Mouse (Mus musculus): ENCODE results near the gene Dync1h1. TPM values are rescaled to one million over a fixed set of nuclear protein-coding genes. Genes with fewer than 3 reads are reported as not detected.

The Dync1h1 gene
- polyA plus RNA-seq, 1 experiment from 2014 or later, result 13.6 TPM

DNA sequence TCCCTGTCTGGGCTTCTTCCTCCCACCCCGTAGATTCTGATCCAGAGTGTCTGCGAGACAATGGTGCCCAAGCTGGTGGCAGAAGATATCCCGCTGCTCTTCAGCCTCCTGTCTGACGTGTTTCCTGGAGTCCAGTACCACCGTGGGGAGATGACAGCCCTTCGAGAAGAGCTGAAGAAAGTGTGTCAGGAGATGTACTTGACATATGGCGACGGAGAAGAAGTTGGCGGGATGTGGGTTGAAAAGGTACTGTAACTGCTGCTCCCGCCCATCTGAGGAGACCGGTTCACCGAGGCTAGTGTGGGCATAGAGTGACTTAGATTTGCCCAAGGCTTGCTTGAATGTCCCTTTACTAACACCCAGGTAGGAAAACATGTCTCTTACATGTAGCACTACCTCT is 35.0 kb downstream of the Dync1h1 start:
- 85% methylated on average over 12 of the region's 12 CpGs for WGBS (ENCODE audit: insufficient replicate concordance)
- Histone ChIP-seq H3K36me3 (ENCODE audit: control insufficient read depth, insufficient read depth) (peaks cover 95% of the 10 kb centered on the region), H3K4me2 (ENCODE audit: low read depth, low read length) (no peak overlapping the region), H3K9me3 (replicated peaks; ENCODE audit: control insufficient read depth, low read length) (no peaks in the 10 kb centered on the region), H3K27me3 (ENCODE audit: control insufficient read depth, insufficient read depth, low read depth, low read length) (no peaks in the 10 kb centered on the region), H3K27ac (ENCODE audit: low read length) (no peak overlapping the region), H3K9ac (ENCODE audit: low read depth, low read length) (no peak overlapping the region), H3K4me1 (ENCODE audit: control insufficient read depth, low read depth, low read length) (no peaks in the 10 kb centered on the region), H3K4me3 (ENCODE audit: low read depth, low read length) (no peak overlapping the region)
- no peak for ATAC-seq (ENCODE audit: low read depth)

GRCm38 (mm10) chr12:110637507-110638114 is 36.4 kb downstream of the Dync1h1 start:
- Histone ChIP-seq H3K4me1 (ENCODE audit: control insufficient read depth, low read depth, low read length) (no peaks in the 10 kb centered on the region), H3K4me3 (ENCODE audit: low read depth, low read length) (no peak overlapping the region), H3K36me3 (ENCODE audit: control insufficient read depth, insufficient read depth) (peaks cover 86% of the 10 kb centered on the region), H3K27ac (ENCODE audit: low read length) (no peak overlapping the region), H3K4me2 (ENCODE audit: low read depth, low read length) (no peak overlapping the region), H3K27me3 (ENCODE audit: control insufficient read depth, insufficient read depth, low read depth, low read length) (no peaks in the 10 kb centered on the region), H3K9me3 (replicated peaks; ENCODE audit: control insufficient read depth, low read length) (no peaks in the 10 kb centered on the region), H3K9ac (ENCODE audit: low read depth, low read length) (no peak overlapping the region)
- ATAC-seq (ENCODE audit: low read depth), result no peak
- 81% methylated on average over 13 of the region's 13 CpGs for WGBS (ENCODE audit: insufficient replicate concordance)

- WGBS (ENCODE audit: insufficient replicate concordance), result 76% methylated on average over 8 of the region's 8 CpGs
- no peaks in the 10 kb centered on the region for H3K9me3 ChIP-seq (replicated peaks; ENCODE audit: control insufficient read depth, low read length)
- ATAC-seq (ENCODE audit: low read depth), result no peak
- H3K4me3 ChIP-seq (ENCODE audit: low read depth, low read length), result no peak overlapping the region
- no peaks in the 10 kb centered on the region for H3K4me1 ChIP-seq (ENCODE audit: control insufficient read depth, low read depth, low read length)
- H3K36me3 ChIP-seq (ENCODE audit: control insufficient read depth, insufficient read depth), result peaks cover 65% of the 10 kb centered on the region
- no peak overlapping the region for H3K4me2 ChIP-seq (ENCODE audit: low read depth, low read length)
- no peak overlapping the region for H3K9ac ChIP-seq (ENCODE audit: low read depth, low read length)
- H3K27me3 ChIP-seq (ENCODE audit: control insufficient read depth, insufficient read depth, low read depth, low read length), result no peaks in the 10 kb centered on the region
- no peak overlapping the region for H3K27ac ChIP-seq (ENCODE audit: low read length)
Observed at GRCm38 (mm10) chr12:110650241-110650641, 49.0 kb downstream of the Dync1h1 start.

DNA sequence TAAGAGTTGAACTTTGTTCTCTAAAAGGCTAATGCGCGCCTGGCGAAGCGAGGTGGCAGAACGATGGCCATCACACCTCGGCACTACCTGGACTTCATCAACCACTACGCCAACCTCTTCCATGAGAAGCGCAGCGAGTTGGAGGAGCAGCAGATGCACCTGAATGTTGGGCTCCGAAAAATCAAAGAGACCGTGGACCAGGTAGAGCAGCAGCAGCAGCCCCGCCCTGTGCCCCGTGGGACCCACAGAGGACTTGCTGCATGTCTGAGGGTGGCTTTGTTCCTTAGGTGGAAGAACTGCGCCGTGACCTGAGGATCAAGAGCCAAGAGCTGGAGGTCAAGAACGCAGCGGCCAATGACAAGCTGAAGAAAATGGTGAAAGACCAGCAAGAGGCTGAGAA is 50.2 kb downstream of the Dync1h1 start:
- H3K27ac ChIP-seq (ENCODE audit: low read length), result no peak overlapping the region
- H3K27me3 ChIP-seq (ENCODE audit: control insufficient read depth, insufficient read depth, low read depth, low read length), result no peaks in the 10 kb centered on the region
- H3K4me1 ChIP-seq (ENCODE audit: control insufficient read depth, low read depth, low read length), result no peaks in the 10 kb centered on the region
- H3K9ac ChIP-seq (ENCODE audit: low read depth, low read length), result no peak overlapping the region
- no peak for ATAC-seq (ENCODE audit: low read depth)
- H3K36me3 ChIP-seq (ENCODE audit: control insufficient read depth, insufficient read depth), result peaks cover 71% of the 10 kb centered on the region
- H3K9me3 ChIP-seq (replicated peaks; ENCODE audit: control insufficient read depth, low read length), result no peaks in the 10 kb centered on the region
- H3K4me2 ChIP-seq (ENCODE audit: low read depth, low read length), result no peak overlapping the region
- H3K4me3 ChIP-seq (ENCODE audit: low read depth, low read length), result no peak overlapping the region
- 95% methylated on average over 17 of the region's 17 CpGs for WGBS (ENCODE audit: insufficient replicate concordance)

- 84% methylated on average over 14 of the region's 14 CpGs for WGBS (ENCODE audit: insufficient replicate concordance)
- H3K4me1 ChIP-seq (ENCODE audit: control insufficient read depth, low read depth, low read length), result no peaks in the 10 kb centered on the region
- ATAC-seq (ENCODE audit: low read depth), result no peak
Observed at GRCm38 (mm10) chr12:110661746-110662145, 60.5 kb downstream of the Dync1h1 start.

DNA sequence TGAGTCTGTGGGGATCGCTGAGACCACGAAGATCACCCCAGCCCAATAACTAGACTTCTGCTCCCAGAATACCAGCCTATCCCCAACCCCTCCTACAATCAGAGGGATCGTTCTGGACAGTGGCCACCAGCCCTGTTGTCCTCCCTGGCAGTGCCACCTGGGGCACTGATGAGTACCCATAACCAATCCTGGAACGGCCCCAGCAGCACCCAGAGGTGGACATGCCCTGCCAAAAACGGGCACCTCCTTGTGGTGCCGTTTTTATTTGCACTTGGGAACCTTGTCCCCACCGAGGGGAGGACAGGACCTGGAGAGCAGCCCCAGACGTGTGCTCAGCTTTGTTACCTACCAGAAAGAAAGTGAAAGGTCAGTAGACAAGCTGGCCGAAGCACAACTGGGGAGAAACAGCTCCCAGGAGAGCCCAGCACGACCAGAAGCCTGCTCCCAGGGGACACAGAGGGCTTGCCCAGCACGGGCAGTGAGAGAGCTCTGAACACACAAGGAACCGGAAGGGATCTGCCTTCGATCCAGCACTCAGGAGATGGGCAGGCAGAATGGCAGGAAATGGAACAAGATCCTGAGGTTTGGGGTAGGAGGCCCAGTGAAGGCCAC is 66.3 kb downstream of the Dync1h1 start:
- H3K9me3 ChIP-seq (replicated peaks; ENCODE audit: control insufficient read depth, low read length), result no peaks in the 10 kb centered on the region
- H3K4me1 ChIP-seq (ENCODE audit: control insufficient read depth, low read depth, low read length), result no peaks in the 10 kb centered on the region
- H3K27me3 ChIP-seq (ENCODE audit: control insufficient read depth, insufficient read depth, low read depth, low read length), result no peaks in the 10 kb centered on the region
- no peak overlapping the region for H3K4me3 ChIP-seq (ENCODE audit: low read depth, low read length)
- H3K27ac ChIP-seq (ENCODE audit: low read length), result no peak overlapping the region
- peaks cover 40% of the 10 kb centered on the region for H3K36me3 ChIP-seq (ENCODE audit: control insufficient read depth, insufficient read depth)
- H3K4me2 ChIP-seq (ENCODE audit: low read depth, low read length), result no peak overlapping the region
- no peak overlapping the region for H3K9ac ChIP-seq (ENCODE audit: low read depth, low read length)
- 79% methylated on average over 13 of the region's 13 CpGs for WGBS (ENCODE audit: insufficient replicate concordance)
- ATAC-seq (ENCODE audit: low read depth), result no peak

More at GRCm38 (mm10) chr12:110661746-110662145, 60.5 kb downstream of the Dync1h1 start:
- Histone ChIP-seq H3K4me2 (ENCODE audit: low read depth, low read length) (no peak overlapping the region), H3K27me3 (ENCODE audit: control insufficient read depth, insufficient read depth, low read depth, low read length) (no peaks in the 10 kb centered on the region), H3K9ac (ENCODE audit: low read depth, low read length) (no peak overlapping the region), H3K27ac (ENCODE audit: low read length) (no peak overlapping the region), H3K9me3 (replicated peaks; ENCODE audit: control insufficient read depth, low read length) (no peaks in the 10 kb centered on the region), H3K4me3 (ENCODE audit: low read depth, low read length) (no peak overlapping the region), H3K36me3 (ENCODE audit: control insufficient read depth, insufficient read depth) (peaks cover 72% of the 10 kb centered on the region)

- Histone ChIP-seq H3K4me3 (ENCODE audit: low read depth, low read length) (no peak overlapping the region), H3K4me2 (ENCODE audit: low read depth, low read length) (no peak overlapping the region), H3K4me1 (ENCODE audit: control insufficient read depth, low read depth, low read length) (no peaks in the 10 kb centered on the region), H3K9ac (ENCODE audit: low read depth, low read length) (no peak overlapping the region), H3K27me3 (ENCODE audit: control insufficient read depth, insufficient read depth, low read depth, low read length) (no peaks in the 10 kb centered on the region), H3K27ac (ENCODE audit: low read length) (no peak overlapping the region), H3K36me3 (ENCODE audit: control insufficient read depth, insufficient read depth) (no peaks in the 10 kb centered on the region), H3K9me3 (replicated peaks; ENCODE audit: control insufficient read depth, low read length) (no peaks in the 10 kb centered on the region)
- 31% methylated on average over 5 of the region's 5 CpGs for WGBS (ENCODE audit: insufficient replicate concordance)
- ATAC-seq (ENCODE audit: low read depth), result no peak
Observed at GRCm38 (mm10) chr12:110674243-110674642, 73.0 kb downstream of the Dync1h1 start.

- Histone ChIP-seq H3K27ac (ENCODE audit: low read length) (no peak overlapping the region), H3K4me1 (ENCODE audit: control insufficient read depth, low read depth, low read length) (no peaks in the 10 kb centered on the region), H3K4me2 (ENCODE audit: low read depth, low read length) (no peak overlapping the region), H3K9me3 (replicated peaks; ENCODE audit: control insufficient read depth, low read length) (no peaks in the 10 kb centered on the region), H3K4me3 (ENCODE audit: low read depth, low read length) (no peak overlapping the region), H3K9ac (ENCODE audit: low read depth, low read length) (no peak overlapping the region), H3K27me3 (ENCODE audit: control insufficient read depth, insufficient read depth, low read depth, low read length) (no peaks in the 10 kb centered on the region), H3K36me3 (ENCODE audit: control insufficient read depth, insufficient read depth) (no peaks in the 10 kb centered on the region)
- 53% methylated on average over 7 of the region's 7 CpGs for WGBS (ENCODE audit: insufficient replicate concordance)
- no peak for ATAC-seq (ENCODE audit: low read depth)
Observed at GRCm38 (mm10) chr12:110681191-110681590, 79.9 kb downstream of the Dync1h1 start.

GRCm38 (mm10) chr12:110681878-110682277 is 80.6 kb downstream of the Dync1h1 start:
- no peak overlapping the region for H3K27ac ChIP-seq (ENCODE audit: low read length)
- H3K4me1 ChIP-seq (ENCODE audit: control insufficient read depth, low read depth, low read length), result no peaks in the 10 kb centered on the region
- no peak overlapping the region for H3K9ac ChIP-seq (ENCODE audit: low read depth, low read length)
- no peak for ATAC-seq (ENCODE audit: low read depth)
- H3K9me3 ChIP-seq (replicated peaks; ENCODE audit: control insufficient read depth, low read length), result no peaks in the 10 kb centered on the region
- H3K4me3 ChIP-seq (ENCODE audit: low read depth, low read length), result no peak overlapping the region
- 46% methylated on average over 3 of the region's 3 CpGs for WGBS (ENCODE audit: insufficient replicate concordance)
- H3K27me3 ChIP-seq (ENCODE audit: control insufficient read depth, insufficient read depth, low read depth, low read length), result no peaks in the 10 kb centered on the region
- H3K36me3 ChIP-seq (ENCODE audit: control insufficient read depth, insufficient read depth), result no peaks in the 10 kb centered on the region; the same call in 1 of the 2 replicates
- no peak overlapping the region for H3K4me2 ChIP-seq (ENCODE audit: low read depth, low read length)
